Mouse (Mus musculus) left cerebral cortex, adult 6 months (tissue): Measurements from ENCODE around the gene Ostn. TPM values are rescaled to one million over a fixed set of nuclear protein-coding genes. Genes with fewer than 3 reads are reported as not detected.

Experiments
- long read RNA-seq, 2 experiments: library from polyadenylated mRNA; unstranded; transcript quantifications; one replicate each; pipeline ENCODE4 v2.0.0; 2019 to 2020
- polyA plus RNA-seq: library from polyadenylated mRNA; unstranded; fragments of <200 nt; fragmentation: Nextera tagmentation; gene quantifications from 2 replicates; pipeline ENCODE4 v1.2.3, GENCODE M21; 2021

Ostn gene
- 0.23 and 0.43 TPM in 2 replicates for polyA plus RNA-seq
- long read RNA-seq, experiment 1 = 0 reads
- long read RNA-seq, experiment 2, partial matches to known transcripts = 0 of 1 reads
- long read RNA-seq, experiment 2, other reads (novel, unspliced or antisense) = 0 of 1 reads

GRCm38 (mm10) chr16:27307189-27307588, at the start of gene Ostn:
Gene Ostn (plus strand): TSS chr16:27307489.

GRCm38 (mm10) chr16:27370191-27370590, 62.9 kb downstream of the Ostn start, which contains the start of gene Uts2b:
Gene Uts2b (minus strand): TSS chr16:27370239.

GRCm38 (mm10) chr16:27388761-27389451, 81.6 kb downstream of the Ostn start, which contains the start of gene Ccdc50:
Gene Ccdc50 (plus strand): TSS chr16:27388869.

Other genes starting within 250 kb of the Ostn start
- gene Uts2b, start 62.8 kb downstream of the Ostn start, polyA plus RNA-seq = not detected in 2 replicates
- gene Ccdc50, start 81.4 kb downstream of the Ostn start, polyA plus RNA-seq = 13.2 and 19.7 TPM in 2 replicates